Mouse (Mus musculus): ENCODE results near the gene Prickle1. TPM values are rescaled to one million over a fixed set of nuclear protein-coding genes. Genes with fewer than 3 reads are reported as not detected.

Prickle1 gene
- polyA plus RNA-seq (2015; fragmentation: Nextera tagmentation; extraction: Ambion mirVana), result 28.5 and 31.3 TPM in 2 replicates

DNA sequence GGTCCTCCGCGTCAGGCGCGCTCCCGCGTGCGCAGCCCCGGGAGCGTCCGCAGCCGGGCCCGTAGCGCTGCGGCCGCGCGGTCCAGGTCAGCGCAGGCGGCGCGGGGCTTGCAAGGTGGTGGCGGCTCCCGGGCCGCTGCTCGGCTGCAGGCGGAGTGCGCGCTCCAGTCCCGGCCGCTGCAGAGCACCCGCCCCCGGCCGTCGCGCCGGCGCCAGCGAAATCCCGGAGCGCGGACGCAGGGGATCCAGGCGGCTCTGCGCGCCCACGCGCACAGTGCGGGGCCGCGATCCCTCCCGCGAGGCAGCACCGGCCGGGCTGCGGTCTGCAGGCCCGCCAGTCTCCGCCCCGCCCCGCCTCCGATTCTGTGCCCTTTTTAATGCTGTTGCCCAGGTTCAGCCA, at the start of gene Prickle1:
TSS of gene Prickle1 (minus strand) at position 146 of the 400 bp plus-strand sequence.
- H3K36me3 ChIP-seq (ENCODE audit: insufficient read depth, low read length), result no peaks in the 10 kb centered on the region
- peak within 1 kb of the TSS; percentile 96 for H3K27ac ChIP-seq (ENCODE audit: low read length)
- H3K4me1 ChIP-seq (ENCODE audit: insufficient read depth, low read length), result peaks cover 40% of the 10 kb centered on the region
- peak within 1 kb of the TSS; percentile 89 for H3K4me2 ChIP-seq (replicated peaks; ENCODE audit: low read depth, low read length)
- peak within 1 kb of the TSS; percentile 90 for H3K4me3 ChIP-seq (ENCODE audit: low read length)
- WGBS, result 0% methylated on average over 37 of the region's 60 CpGs
- H3K9ac ChIP-seq (replicated peaks; ENCODE audit: low read length), result peak within 1 kb of the TSS; percentile 97
- no peaks in the 10 kb centered on the region for H3K9me3 ChIP-seq (ENCODE audit: low read length)
- no peaks in the 10 kb centered on the region for H3K27me3 ChIP-seq (ENCODE audit: insufficient read depth, low read length)
- peak; percentile 96 for ATAC-seq (ENCODE audit: low FRiP score, low TSS enrichment)

DNA sequence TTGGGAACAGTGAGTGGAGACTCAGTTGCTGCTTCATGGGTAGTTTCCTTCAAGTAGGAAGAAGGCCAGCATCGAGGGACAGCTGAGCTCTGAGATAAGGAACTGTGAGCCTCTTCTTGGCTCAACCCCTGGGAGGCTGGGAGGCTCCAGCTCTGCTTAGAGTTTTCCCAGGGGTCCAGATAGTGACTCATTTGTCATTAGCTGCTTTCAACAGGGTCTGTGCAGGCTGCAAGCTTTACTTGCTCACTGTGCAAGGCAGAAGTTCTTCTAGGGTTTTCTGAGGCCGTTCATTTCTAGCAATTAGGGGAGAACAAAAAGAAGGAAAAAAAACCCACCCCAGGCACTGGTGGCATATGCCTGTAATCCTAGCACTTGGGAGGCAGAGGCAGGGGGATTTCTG, 44.5 kb upstream of the Prickle1 start:
- no peak for ATAC-seq (ENCODE audit: low FRiP score, low TSS enrichment)
- Histone ChIP-seq H3K4me2 (replicated peaks; ENCODE audit: low read depth, low read length) (no peak overlapping the region), H3K27ac (ENCODE audit: low read length) (no peak overlapping the region), H3K4me1 (ENCODE audit: insufficient read depth, low read length) (0 out of 2 replicates have a peak, but pooled peaks cover 6% of the 10 kb centered on the region), H3K9ac (replicated peaks; ENCODE audit: low read length) (no peak overlapping the region), H3K4me3 (ENCODE audit: low read length) (no peak overlapping the region), H3K9me3 (ENCODE audit: low read length) (peaks cover 3% of the 10 kb centered on the region; the same call in 1 of the 2 replicates), H3K36me3 (ENCODE audit: insufficient read depth, low read length) (no peaks in the 10 kb centered on the region), H3K27me3 (ENCODE audit: insufficient read depth, low read length) (no peaks in the 10 kb centered on the region)
- WGBS, result 66% methylated on average over 2 of the region's 2 CpGs

DNA sequence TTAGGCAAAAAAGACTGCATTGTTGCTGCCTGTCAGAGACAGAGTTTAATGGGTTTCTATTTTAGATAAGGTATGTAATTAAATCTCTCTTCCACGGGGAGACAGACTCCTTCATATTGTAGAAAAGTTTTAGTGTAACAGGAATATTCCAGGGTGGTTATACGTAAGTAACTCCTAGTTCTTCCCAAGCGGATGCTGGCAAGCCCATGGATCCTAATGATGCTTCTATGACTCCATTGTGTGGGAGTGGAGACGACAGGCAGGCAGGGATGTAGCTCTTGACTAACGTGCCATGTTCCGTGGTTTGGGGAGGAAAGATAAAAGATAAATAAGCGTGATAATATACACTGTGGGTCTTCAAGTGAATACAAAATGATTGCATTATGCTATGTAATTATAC, 41.3 kb upstream of the Prickle1 start:
- 0 out of 2 replicates have a peak, but pooled peaks cover 6% of the 10 kb centered on the region for H3K4me1 ChIP-seq (ENCODE audit: insufficient read depth, low read length)
- H3K27ac ChIP-seq (ENCODE audit: low read length), result no peak overlapping the region
- whole genome bisulfite sequencing, result 55% methylated on average over 7 of the region's 7 CpGs
- no peak overlapping the region for H3K4me3 ChIP-seq (ENCODE audit: low read length)
- peaks cover 3% of the 10 kb centered on the region; the same call in 1 of the 2 replicates for H3K9me3 ChIP-seq (ENCODE audit: low read length)
- no peak overlapping the region for H3K9ac ChIP-seq (replicated peaks; ENCODE audit: low read length)
- no peak for ATAC-seq (ENCODE audit: low FRiP score, low TSS enrichment)
- H3K36me3 ChIP-seq (ENCODE audit: insufficient read depth, low read length), result no peaks in the 10 kb centered on the region
- no peaks in the 10 kb centered on the region for H3K27me3 ChIP-seq (ENCODE audit: insufficient read depth, low read length)
- no peak overlapping the region for H3K4me2 ChIP-seq (replicated peaks; ENCODE audit: low read depth, low read length)

DNA sequence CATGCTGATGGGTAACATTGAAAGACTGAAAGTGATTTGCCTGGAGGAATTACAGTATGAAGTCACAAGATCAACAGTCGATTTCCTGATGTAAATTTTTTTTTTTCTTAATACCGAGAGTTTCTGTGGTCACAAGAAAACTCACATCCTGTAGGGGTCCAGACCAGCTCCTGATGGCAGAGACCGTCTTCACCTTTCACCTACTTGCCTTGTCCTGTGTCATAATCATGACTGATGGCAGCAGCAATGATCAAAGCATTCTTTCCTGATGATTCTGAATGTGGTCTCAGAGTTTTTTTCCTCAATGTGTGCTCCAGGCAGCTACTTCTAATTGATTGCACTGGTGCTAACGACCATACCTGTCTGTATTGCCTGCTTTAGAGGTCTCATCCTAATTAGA, 39.9 kb upstream of the Prickle1 start:
- Histone ChIP-seq H3K4me3 (ENCODE audit: low read length) (no peak overlapping the region), H3K27ac (ENCODE audit: low read length) (no peak overlapping the region), H3K4me1 (ENCODE audit: insufficient read depth, low read length) (peaks cover 7% of the 10 kb centered on the region; the same call in 1 of the 2 replicates), H3K9ac (replicated peaks; ENCODE audit: low read length) (no peak overlapping the region; the same call in 1 of the 2 replicates), H3K9me3 (ENCODE audit: low read length) (peaks cover 3% of the 10 kb centered on the region; the same call in 1 of the 2 replicates), H3K27me3 (ENCODE audit: insufficient read depth, low read length) (no peaks in the 10 kb centered on the region), H3K36me3 (ENCODE audit: insufficient read depth, low read length) (no peaks in the 10 kb centered on the region), H3K4me2 (replicated peaks; ENCODE audit: low read depth, low read length) (no peak overlapping the region)
- WGBS, result 38% methylated on average over 4 of the region's 4 CpGs
- no peak for ATAC-seq (ENCODE audit: low FRiP score, low TSS enrichment)

DNA sequence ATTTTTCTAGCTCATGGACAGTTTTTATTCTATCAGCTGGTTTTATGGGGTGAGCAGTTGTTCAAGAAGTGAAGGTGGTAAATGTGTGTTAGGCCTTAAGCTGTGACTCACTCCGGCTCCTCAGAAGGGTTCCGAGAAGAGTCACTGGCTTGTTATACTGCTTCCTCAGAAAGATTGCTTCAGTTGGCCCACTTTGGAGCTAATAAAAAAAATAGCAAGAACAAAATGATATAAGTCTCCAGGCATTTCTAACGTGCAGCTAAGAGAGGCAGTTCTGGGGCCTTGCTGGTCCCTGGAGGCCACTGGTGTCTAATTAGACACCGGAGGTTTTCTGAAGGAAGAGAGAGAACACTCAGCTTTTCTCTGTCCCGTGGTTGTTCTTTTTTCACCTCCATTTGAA, 38.8 kb upstream of the Prickle1 start:
- H3K27ac ChIP-seq (ENCODE audit: low read length), result no peak overlapping the region
- H3K27me3 ChIP-seq (ENCODE audit: insufficient read depth, low read length), result no peaks in the 10 kb centered on the region
- H3K4me3 ChIP-seq (ENCODE audit: low read length), result no peak overlapping the region
- ATAC-seq (ENCODE audit: low FRiP score, low TSS enrichment), result no peak
- no peaks in the 10 kb centered on the region for H3K36me3 ChIP-seq (ENCODE audit: insufficient read depth, low read length)
- 70% methylated on average over 5 of the region's 5 CpGs for WGBS
- no peak overlapping the region for H3K4me2 ChIP-seq (replicated peaks; ENCODE audit: low read depth, low read length)
- H3K9me3 ChIP-seq (ENCODE audit: low read length), result peaks cover 3% of the 10 kb centered on the region; the same call in 1 of the 2 replicates
- no peak overlapping the region for H3K9ac ChIP-seq (replicated peaks; ENCODE audit: low read length)
- peaks cover 17% of the 10 kb centered on the region; the same call in 1 of the 2 replicates for H3K4me1 ChIP-seq (ENCODE audit: insufficient read depth, low read length)

DNA sequence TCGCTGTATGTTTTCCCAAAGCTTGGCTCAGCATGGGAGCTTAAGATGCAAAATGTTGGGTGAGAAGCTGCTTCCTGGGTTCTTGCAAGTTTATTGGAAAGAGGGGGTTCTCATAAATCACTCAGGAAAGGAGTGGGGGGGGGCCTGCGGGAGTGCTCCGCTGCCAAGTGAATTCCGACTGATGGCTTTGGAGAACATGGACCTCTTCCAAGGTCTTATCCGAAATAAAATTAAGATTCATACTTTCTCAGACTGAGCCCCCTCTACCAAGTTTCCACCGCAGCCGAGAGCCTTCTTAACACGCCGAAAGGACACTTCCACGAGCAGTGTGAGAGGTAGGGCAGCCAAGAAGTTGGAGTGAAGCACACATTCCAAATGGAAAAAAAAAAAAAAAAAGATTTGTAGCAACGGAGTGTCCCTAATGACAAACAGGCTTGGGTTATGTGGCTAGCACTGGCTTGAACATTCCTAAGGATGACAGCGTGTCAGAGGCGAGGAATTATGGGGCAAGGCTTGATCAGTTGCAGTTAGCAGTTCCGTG, 34.4 kb upstream of the Prickle1 start:
- peak overlapping the region; percentile 58 for H3K27ac ChIP-seq (ENCODE audit: low read length)
- ATAC-seq (ENCODE audit: low FRiP score, low TSS enrichment), result peak; percentile 41; the same call in 1 of the 2 replicates
- H3K4me1 ChIP-seq (ENCODE audit: insufficient read depth, low read length), result peaks cover 23% of the 10 kb centered on the region
- H3K9ac ChIP-seq (replicated peaks; ENCODE audit: low read length), result no peak overlapping the region
- peak overlapping the region; percentile 12; the same call in 1 of the 2 replicates for H3K4me2 ChIP-seq (replicated peaks; ENCODE audit: low read depth, low read length)
- no peak overlapping the region for H3K4me3 ChIP-seq (ENCODE audit: low read length)
- 51% methylated on average over 14 of the region's 14 CpGs for WGBS
- H3K27me3 ChIP-seq (ENCODE audit: insufficient read depth, low read length), result no peaks in the 10 kb centered on the region
- no peaks in the 10 kb centered on the region for H3K9me3 ChIP-seq (ENCODE audit: low read length)
- no peaks in the 10 kb centered on the region for H3K36me3 ChIP-seq (ENCODE audit: insufficient read depth, low read length)

DNA sequence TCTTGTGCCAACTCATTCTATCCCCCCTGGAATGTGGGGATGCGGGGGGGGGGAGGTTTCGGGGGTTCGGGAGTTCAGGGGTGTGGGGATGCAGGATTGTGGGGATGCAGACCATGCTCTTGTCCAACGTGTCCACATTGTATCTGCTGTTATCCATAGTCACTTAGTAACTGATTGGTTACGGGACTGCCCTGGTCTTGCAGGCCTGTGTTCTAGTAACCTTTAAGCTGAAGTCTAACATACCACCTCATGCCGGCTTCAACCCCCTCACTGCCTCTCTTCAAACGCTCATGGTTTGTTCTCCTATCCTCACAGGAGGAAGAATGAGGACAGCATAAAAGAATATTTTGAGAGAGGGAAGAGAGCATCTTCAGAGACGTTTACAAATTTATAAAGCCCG, 33.5 kb upstream of the Prickle1 start:
- Histone ChIP-seq H3K27me3 (ENCODE audit: insufficient read depth, low read length) (no peaks in the 10 kb centered on the region), H3K4me2 (replicated peaks; ENCODE audit: low read depth, low read length) (no peak overlapping the region), H3K27ac (ENCODE audit: low read length) (no peak overlapping the region), H3K4me1 (ENCODE audit: insufficient read depth, low read length) (peaks cover 23% of the 10 kb centered on the region), H3K36me3 (ENCODE audit: insufficient read depth, low read length) (no peaks in the 10 kb centered on the region), H3K9me3 (ENCODE audit: low read length) (no peaks in the 10 kb centered on the region), H3K9ac (replicated peaks; ENCODE audit: low read length) (no peak overlapping the region), H3K4me3 (ENCODE audit: low read length) (no peak overlapping the region)
- 88% methylated on average over 9 of the region's 9 CpGs for WGBS
- ATAC-seq (ENCODE audit: low FRiP score, low TSS enrichment), result no peak

DNA sequence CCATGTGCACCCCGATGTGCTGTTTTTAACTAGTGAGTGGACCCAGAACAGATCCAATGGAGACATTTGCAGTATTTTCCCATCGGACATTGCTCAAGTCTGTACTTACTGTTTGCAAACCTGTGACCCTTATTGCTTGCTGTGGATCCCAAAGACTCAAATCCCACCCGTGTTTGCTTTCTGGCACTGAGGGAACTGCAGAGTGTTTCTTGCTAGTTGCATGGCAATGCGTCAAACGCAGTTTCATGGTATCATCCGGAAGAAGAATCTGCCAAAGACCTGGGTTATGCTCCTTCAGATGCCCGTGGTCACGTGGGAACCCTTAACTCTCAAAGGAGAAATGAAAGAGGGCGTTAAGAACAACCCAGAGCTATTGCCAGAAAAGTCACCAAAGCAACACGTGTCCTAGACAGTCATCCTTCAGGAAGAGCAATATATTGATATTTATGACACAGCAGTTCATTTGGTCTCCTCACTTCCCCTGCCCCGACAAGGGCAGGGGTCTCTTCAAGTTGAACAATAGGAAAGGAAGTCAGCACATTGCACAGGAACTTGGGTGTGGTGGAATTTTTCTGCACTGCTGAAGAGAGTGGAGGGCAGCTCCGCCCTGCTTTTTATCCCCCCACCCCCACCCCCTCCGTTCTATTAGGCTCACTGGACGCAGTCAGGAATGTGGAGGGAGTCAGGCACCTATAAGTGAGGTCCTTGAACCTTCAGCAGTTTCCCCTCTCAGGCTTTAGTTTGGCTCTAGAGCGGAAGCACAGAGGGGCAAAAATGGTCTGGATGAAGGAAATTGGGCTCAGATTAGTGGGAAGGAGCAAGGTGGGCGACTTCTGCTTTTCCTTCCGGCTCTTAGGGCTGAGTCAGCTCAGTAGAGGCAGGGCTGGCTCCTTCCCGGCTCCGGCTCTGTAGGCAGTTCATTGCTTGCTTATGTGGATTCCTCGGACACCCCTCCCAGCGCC, 32.4 kb upstream of the Prickle1 start:
- Histone ChIP-seq H3K27me3 (ENCODE audit: insufficient read depth, low read length) (no peaks in the 10 kb centered on the region), H3K4me1 (ENCODE audit: insufficient read depth, low read length) (peaks cover 23% of the 10 kb centered on the region), H3K27ac (ENCODE audit: low read length) (0 out of 2 replicates have a peak overlapping the region, but pooled peaks have one; percentile 36), H3K4me3 (ENCODE audit: low read length) (no peak overlapping the region), H3K36me3 (ENCODE audit: insufficient read depth, low read length) (no peaks in the 10 kb centered on the region), H3K9me3 (ENCODE audit: low read length) (no peaks in the 10 kb centered on the region), H3K9ac (replicated peaks; ENCODE audit: low read length) (no peak overlapping the region), H3K4me2 (replicated peaks; ENCODE audit: low read depth, low read length) (peak overlapping the region; percentile 12)
- 58% methylated on average over 21 of the region's 21 CpGs for WGBS
- peak; percentile 76 for ATAC-seq (ENCODE audit: low FRiP score, low TSS enrichment)

DNA sequence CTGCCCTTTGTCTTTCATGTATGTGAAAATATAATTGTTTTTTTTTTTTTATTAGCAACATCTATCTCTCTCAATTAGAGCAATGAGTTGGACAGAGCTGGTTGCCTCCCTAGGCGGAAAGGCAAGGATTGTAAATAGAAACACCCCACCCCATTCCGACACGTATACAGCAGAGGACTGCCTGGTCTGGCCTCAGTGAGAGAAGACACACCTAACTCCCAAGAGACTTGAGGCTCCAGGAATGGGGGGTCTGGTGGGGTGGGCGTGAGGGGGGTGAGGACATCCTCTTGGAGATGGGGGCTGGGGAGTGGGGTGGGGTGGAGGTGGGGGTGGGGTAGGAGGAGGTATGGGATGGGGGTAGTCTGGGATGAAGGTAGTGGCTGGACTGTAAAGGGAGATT, 23.9 kb upstream of the Prickle1 start:
- no peak overlapping the region for H3K4me3 ChIP-seq (ENCODE audit: low read length)
- H3K27ac ChIP-seq (ENCODE audit: low read length), result no peak overlapping the region
- 49% methylated on average over 4 of the region's 4 CpGs for WGBS

More for the DNA sequence above, 23.9 kb upstream of the Prickle1 start:
- no peak for ATAC-seq (ENCODE audit: low FRiP score, low TSS enrichment)
- no peaks in the 10 kb centered on the region for H3K36me3 ChIP-seq (ENCODE audit: insufficient read depth, low read length)
- no peak overlapping the region for H3K4me2 ChIP-seq (replicated peaks; ENCODE audit: low read depth, low read length)
- no peaks in the 10 kb centered on the region for H3K4me1 ChIP-seq (ENCODE audit: insufficient read depth, low read length)
- H3K9me3 ChIP-seq (ENCODE audit: low read length), result peaks cover 11% of the 10 kb centered on the region
- no peak overlapping the region for H3K9ac ChIP-seq (replicated peaks; ENCODE audit: low read length)
- no peaks in the 10 kb centered on the region for H3K27me3 ChIP-seq (ENCODE audit: insufficient read depth, low read length)

Measured in kidney, embryonic 16.5 days (tissue).